Mouse (Mus musculus) heart, embryonic 11.5 days (tissue): ENCODE measurements at regions not wholly inside any gene's neighbourhood (a gene's known extent, or its start where the extent isn't known, plus 50 kb on each side); places are given as distances from the start of the nearest gene placed in this dataset.

Experiments used
- ATAC-seq: fragments of 200-750 bp; cut with Nextera tagmentation; replicated peaks from 2 replicates; pipeline ENCODE4 v1.8.0; 2017; ENCODE audit warnings: moderate library complexity; ENCODE audit not compliant: insufficient number of reproducible peaks, low FRiP score, low TSS enrichment
- H3K27ac ChIP-seq: fragments of 300-500 bp; sonication (generic); 2 replicates; pipeline ENCODE4 v1.5.1; 2014; ENCODE audit warnings: mild to moderate bottlenecking, low read depth, low read length
- H3K27me3 ChIP-seq: fragments of 300-500 bp; sonication (generic); 2 replicates; pipeline ENCODE4 v1.6.1; 2014; ENCODE audit warnings: mild to moderate bottlenecking, low read length, mixed read lengths; ENCODE audit not compliant: control insufficient read depth, insufficient read depth
- H3K36me3 ChIP-seq: fragments of 300-500 bp; sonication (generic); 2 replicates; pipeline ENCODE4 v1.6.1; 2014; ENCODE audit warnings: mild to moderate bottlenecking, low read length, moderate library complexity, mixed read lengths; ENCODE audit not compliant: control insufficient read depth, insufficient read depth
- H3K4me1 ChIP-seq: fragments of 300-500 bp; sonication (generic); 2 replicates; pipeline ENCODE4 v1.6.1; 2014; ENCODE audit warnings: low read length; ENCODE audit not compliant: control insufficient read depth, insufficient read depth
- H3K4me2 ChIP-seq: fragments of 300-500 bp; sonication (generic); 2 replicates; pipeline ENCODE4 v1.6.1; 2014; ENCODE audit warnings: mild to moderate bottlenecking, moderate library complexity
- H3K4me3 ChIP-seq: fragments of 300-500 bp; sonication (generic); 2 replicates; pipeline ENCODE4 v1.5.1; 2014; ENCODE audit warnings: low read depth, low read length
- H3K9ac ChIP-seq: fragments of 300-500 bp; sonication (generic); 2 replicates; pipeline ENCODE4 v1.6.1; 2014; ENCODE audit warnings: mild to moderate bottlenecking, low read depth, low read length, moderate library complexity
- H3K9me3 ChIP-seq: fragments of 300-500 bp; sonication (generic); replicated peaks from 2 replicates; pipeline ENCODE4 v1.6.1; 2016; ENCODE audit warnings: low read length; ENCODE audit not compliant: control insufficient read depth
- WGBS: fragments of 180-500 bp; shearing (Covaris S2); extraction: QIAGEN DNeasy Blood & Tissue Kit; methylation state at CpG from one replicate; pipeline ENCODE4 v1.1.7; 2014; ENCODE audit not compliant: insufficient replicate concordance; 5-methylcytosine and 5-hydroxymethylcytosine counted together

DNA sequence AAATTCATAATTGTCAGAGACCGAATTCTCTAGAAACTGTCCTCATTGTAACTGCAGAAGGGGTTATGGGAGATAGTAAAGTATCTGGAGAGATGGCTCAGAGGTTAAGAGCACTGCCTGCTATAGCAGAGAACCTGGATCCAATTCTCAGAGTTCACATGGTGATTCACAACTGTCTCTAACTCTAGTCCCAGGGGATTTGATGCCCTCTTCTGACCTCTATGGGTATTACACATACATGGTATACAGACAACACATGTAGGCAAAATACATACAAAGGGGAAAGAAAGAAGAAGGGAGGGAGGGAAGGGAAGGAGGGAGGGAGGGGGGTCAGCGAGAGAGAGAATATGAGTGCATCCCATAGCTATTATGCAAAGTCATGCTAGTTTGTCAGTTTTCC, 222.8 kb upstream of the Usp24 start:
- H3K27ac ChIP-seq: no peak overlapping the region
- no peak overlapping the region for H3K4me3 ChIP-seq
- H3K4me1 ChIP-seq: 0 out of 2 replicates have a peak, but pooled peaks cover 2% of the 10 kb centered on the region
- no peaks in the 10 kb centered on the region for H3K36me3 ChIP-seq
- H3K9ac ChIP-seq: no peak overlapping the region
- no peak for ATAC-seq
- H3K4me2 ChIP-seq: no peak overlapping the region
- no peaks in the 10 kb centered on the region for H3K27me3 ChIP-seq
- no peaks in the 10 kb centered on the region for H3K9me3 ChIP-seq
- 81% methylated on average over 2 of the region's 2 CpGs for WGBS

GRCm38 (mm10) chr4:106094882-106095556, 221.0 kb upstream of the Usp24 start:
- ATAC-seq: no peak
- 83% methylated on average over 11 of the region's 11 CpGs for WGBS
- Histone ChIP-seq H3K4me2 (no peak overlapping the region), H3K4me3 (no peak overlapping the region), H3K27ac (no peak overlapping the region), H3K9me3 (no peaks in the 10 kb centered on the region), H3K27me3 (no peaks in the 10 kb centered on the region), H3K9ac (no peak overlapping the region), H3K4me1 (0 out of 2 replicates have a peak, but pooled peaks cover 2% of the 10 kb centered on the region), H3K36me3 (no peaks in the 10 kb centered on the region)

DNA sequence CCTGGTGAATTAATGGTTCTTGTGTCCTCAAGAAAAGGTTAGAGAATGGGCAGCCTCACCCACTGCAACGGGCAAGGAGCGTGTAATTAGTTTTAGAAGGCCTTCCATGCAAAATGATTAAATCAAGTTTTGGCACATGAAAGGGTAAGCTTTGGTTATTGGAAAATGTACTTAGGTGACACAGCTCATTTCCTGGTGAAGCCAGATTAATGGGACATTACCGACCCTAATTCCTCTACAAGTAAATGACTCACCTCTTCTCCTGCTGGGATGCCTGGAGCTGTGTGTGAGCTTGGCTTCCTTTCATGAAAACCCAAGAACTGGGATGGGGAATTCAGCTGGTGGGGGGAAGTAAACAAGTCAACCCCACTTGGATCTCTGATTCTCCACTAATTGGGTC, 219.9 kb upstream of the Usp24 start:
- H3K27ac ChIP-seq: no peak overlapping the region
- H3K36me3 ChIP-seq: no peaks in the 10 kb centered on the region
- WGBS: 77% methylated on average over 3 of the region's 3 CpGs
- H3K9me3 ChIP-seq: no peaks in the 10 kb centered on the region
- H3K4me2 ChIP-seq: no peak overlapping the region
- 0 out of 2 replicates have a peak, but pooled peaks cover 2% of the 10 kb centered on the region for H3K4me1 ChIP-seq
- H3K9ac ChIP-seq: no peak overlapping the region
- ATAC-seq: no peak
- H3K27me3 ChIP-seq: no peaks in the 10 kb centered on the region
- H3K4me3 ChIP-seq: no peak overlapping the region

GRCm38 (mm10) chr4:106097846-106098245, 218.2 kb upstream of the Usp24 start:
- H3K27ac ChIP-seq: no peak overlapping the region
- H3K27me3 ChIP-seq: no peaks in the 10 kb centered on the region
- H3K4me1 ChIP-seq: peaks cover 4% of the 10 kb centered on the region; the same call in 1 of the 2 replicates
- no peak overlapping the region for H3K4me2 ChIP-seq
- no peaks in the 10 kb centered on the region for H3K36me3 ChIP-seq
- 82% methylated on average over 1 of the region's 1 CpGs for WGBS
- no peaks in the 10 kb centered on the region for H3K9me3 ChIP-seq
- no peak overlapping the region for H3K9ac ChIP-seq
- ATAC-seq: no peak
- H3K4me3 ChIP-seq: no peak overlapping the region

- Histone ChIP-seq H3K27ac (no peak overlapping the region), H3K27me3 (no peaks in the 10 kb centered on the region), H3K36me3 (no peaks in the 10 kb centered on the region), H3K4me2 (no peak overlapping the region), H3K4me3 (no peak overlapping the region), H3K4me1 (peaks cover 4% of the 10 kb centered on the region; the same call in 1 of the 2 replicates), H3K9me3 (no peaks in the 10 kb centered on the region), H3K9ac (no peak overlapping the region)
- WGBS: 68% methylated on average over 11 of the region's 11 CpGs
- ATAC-seq: no peak
Measured at GRCm38 (mm10) chr4:106100211-106101025, 215.6 kb upstream of the Usp24 start.

DNA sequence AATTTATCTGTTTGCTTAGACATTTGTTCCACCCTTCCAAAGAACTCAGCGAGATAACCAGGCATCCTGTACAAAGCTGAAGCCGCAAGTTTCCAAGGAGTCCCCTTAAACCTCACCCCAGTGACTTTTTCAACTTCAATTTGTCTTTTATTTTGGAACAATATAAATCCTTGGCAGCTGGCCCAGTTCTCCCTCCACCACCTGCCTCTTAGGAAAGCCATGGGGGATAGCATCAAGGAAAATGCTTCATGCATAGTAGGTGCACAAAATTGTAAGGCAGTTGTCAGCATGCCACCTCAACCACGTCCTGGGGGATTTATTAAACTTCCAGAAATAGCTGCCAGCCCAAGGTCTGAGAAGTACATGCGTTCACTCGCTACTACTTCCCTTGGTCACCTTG, 214.1 kb upstream of the Usp24 start:
- no peak overlapping the region for H3K4me3 ChIP-seq
- ATAC-seq: no peak
- H3K4me2 ChIP-seq: no peak overlapping the region
- no peak overlapping the region for H3K27ac ChIP-seq
- no peak overlapping the region for H3K9ac ChIP-seq
- H3K27me3 ChIP-seq: no peaks in the 10 kb centered on the region
- H3K4me1 ChIP-seq: peaks cover 4% of the 10 kb centered on the region; the same call in 1 of the 2 replicates
- no peaks in the 10 kb centered on the region for H3K36me3 ChIP-seq
- WGBS: 43% methylated on average over 5 of the region's 5 CpGs
- no peaks in the 10 kb centered on the region for H3K9me3 ChIP-seq

- ATAC-seq: no peak
- H3K27me3 ChIP-seq: no peaks in the 10 kb centered on the region
- H3K4me3 ChIP-seq: no peak overlapping the region
- H3K27ac ChIP-seq: no peak overlapping the region
- no peak overlapping the region for H3K9ac ChIP-seq
- H3K9me3 ChIP-seq: no peaks in the 10 kb centered on the region
- H3K36me3 ChIP-seq: no peaks in the 10 kb centered on the region
- peaks cover 4% of the 10 kb centered on the region; the same call in 1 of the 2 replicates for H3K4me1 ChIP-seq
- 56% methylated on average over 7 of the region's 7 CpGs for WGBS
- no peak overlapping the region for H3K4me2 ChIP-seq
Measured at GRCm38 (mm10) chr4:106102451-106102977, 213.5 kb upstream of the Usp24 start.

GRCm38 (mm10) chr4:106103750-106104635, 212.0 kb upstream of the Usp24 start:
- no peak overlapping the region for H3K4me3 ChIP-seq
- H3K9me3 ChIP-seq: no peaks in the 10 kb centered on the region
- no peak for ATAC-seq
- no peaks in the 10 kb centered on the region for H3K36me3 ChIP-seq
- H3K9ac ChIP-seq: no peak overlapping the region
- WGBS: 79% methylated on average over 11 of the region's 11 CpGs
- H3K27ac ChIP-seq: no peak overlapping the region
- no peaks in the 10 kb centered on the region for H3K27me3 ChIP-seq
- H3K4me2 ChIP-seq: no peak overlapping the region
- H3K4me1 ChIP-seq: peaks cover 4% of the 10 kb centered on the region; the same call in 1 of the 2 replicates
